Mouse (Mus musculus) thymus, postnatal 10 days (tissue): Measurements from ENCODE around the gene Eno3.
A peak's percentile ranks its signal among the peaks of the same experiment; 100 is the strongest.

Source experiments
- DNase-seq, 2 experiments: peaks; one replicate each; pipeline ENCODE4 v3.0.0; 2021; ENCODE audit warnings: low spot score in 2 of 2

The Eno3 gene

GRCm38 (mm10) chr11:70657573-70657972 lies 571 bp downstream of the Eno3 start:
- DNase-seq, result peak in 1 of 2 experiments; percentile 23

GRCm38 (mm10) chr11:70657991-70658390 lies 989 bp downstream of the Eno3 start:
- DNase-seq, result no peak

GRCm38 (mm10) chr11:70658521-70658920 lies 1.5 kb downstream of the Eno3 start:
- no peak for DNase-seq

- DNase-seq, result no peak
Measured at GRCm38 (mm10) chr11:70658942-70659341, 1.9 kb downstream of the Eno3 start.

GRCm38 (mm10) chr11:70660571-70660970 lies 3.6 kb downstream of the Eno3 start:
- no peak for DNase-seq

- DNase-seq, result no peak
Measured at GRCm38 (mm10) chr11:70663101-70663500, 6.1 kb downstream of the Eno3 start.

- no peak for DNase-seq
Measured at GRCm38 (mm10) chr11:70663957-70664356, 7.0 kb downstream of the Eno3 start.

GRCm38 (mm10) chr11:70664741-70665140 lies 7.7 kb downstream of the Eno3 start:
- no peak for DNase-seq

GRCm38 (mm10) chr11:70666687-70667086 lies 9.7 kb downstream of the Eno3 start:
- DNase-seq, result no peak

- no peak for DNase-seq
Measured at GRCm38 (mm10) chr11:70667271-70668150, 10.5 kb downstream of the Eno3 start.

- no peak for DNase-seq
Measured at GRCm38 (mm10) chr11:70668335-70668770, 11.4 kb downstream of the Eno3 start.

GRCm38 (mm10) chr11:70668771-70669505 lies 11.9 kb downstream of the Eno3 start, which contains the start of gene Spag7:
Gene Spag7, minus strand, starts transcription at chr11:70669416.
- DNase-seq, result peak; percentile 89 to 96

- DNase-seq, result peak; percentile 89 to 91
Measured at GRCm38 (mm10) chr11:70669582-70670345, 12.8 kb downstream of the Eno3 start.

- DNase-seq, result no peak
Measured at GRCm38 (mm10) chr11:70670483-70670882, 13.5 kb downstream of the Eno3 start.

GRCm38 (mm10) chr11:70671333-70672047 lies 14.5 kb downstream of the Eno3 start:
- no peak for DNase-seq

- DNase-seq, result no peak
Measured at GRCm38 (mm10) chr11:70674014-70674413, 17.0 kb downstream of the Eno3 start.

- no peak for DNase-seq
Measured at GRCm38 (mm10) chr11:70674501-70674900, 17.5 kb downstream of the Eno3 start.

GRCm38 (mm10) chr11:70678092-70678491 lies 21.1 kb downstream of the Eno3 start:
- no peak for DNase-seq

GRCm38 (mm10) chr11:70678576-70678975 lies 21.6 kb downstream of the Eno3 start:
- no peak for DNase-seq

GRCm38 (mm10) chr11:70679361-70679760 lies 22.4 kb downstream of the Eno3 start:
- no peak for DNase-seq

GRCm38 (mm10) chr11:70679894-70680293 lies 22.9 kb downstream of the Eno3 start:
- DNase-seq, result no peak
